Mouse (Mus musculus) common myeloid progenitor, adult 5-6 weeks (primary cell): ENCODE results near the gene Zmym3. TPM values are rescaled to one million over a fixed set of nuclear protein-coding genes. Genes with fewer than 3 reads are reported as not detected.
"Not testable (repeated sequence)": the region's sequence is repeated elsewhere in the genome, so short reads cannot be mapped to it uniquely, and the experiment has no call there.

Experiments
- ATAC-seq: replicated peaks from 2 replicates; pipeline ENCODE4 v1.8.0; 2016; ENCODE audit warnings: low read depth, mild to moderate bottlenecking, moderate TSS enrichment, inconsistent platforms; ENCODE audit not compliant: poor library complexity, severe bottlenecking
- total RNA-seq: library from RNA; stranded (forward); fragments of 200-1000, 187-1606 nt; gene quantifications from 2 replicates; pipeline ENCODE4 v1.2.3, GENCODE M21; 2017

Gene Zmym3
- total RNA-seq, 1 experiment from 2014 or later, result 53.1 TPM

GRCm38 (mm10) chrX:101376190-101376968, 44.3 kb downstream of the Zmym3 start, which contains the start of gene Gjb1:
Gene Gjb1 (plus strand): TSS chrX:101376378.
- no peak for ATAC-seq

- no peak for ATAC-seq
Observed at GRCm38 (mm10) chrX:101372946-101373345, 47.7 kb downstream of the Zmym3 start.

GRCm38 (mm10) chrX:101370573-101370972, 50.1 kb downstream of the Zmym3 start:
- no peak for ATAC-seq

GRCm38 (mm10) chrX:101369001-101369400, 51.6 kb downstream of the Zmym3 start:
- no peak for ATAC-seq

- ATAC-seq, result not testable (repeated sequence)
Observed at GRCm38 (mm10) chrX:101358902-101359301, 61.7 kb downstream of the Zmym3 start.

Other genes starting within 250 kb of the Zmym3 start
- gene Snx12, start 198.3 kb downstream of the Zmym3 start, total RNA-seq, result 32.8 and 52.3 TPM in 2 replicates
- gene Foxo4, start 166.3 kb downstream of the Zmym3 start, total RNA-seq, result 12.3 and 14.0 TPM in 2 replicates
- gene Gm614, start 156.9 kb downstream of the Zmym3 start, total RNA-seq, result 0.27 TPM in 1 of 2 replicates, not detected in the other
- 35.9 and 53.9 TPM in 2 replicates for gene Il2rg, start 152.6 kb downstream of the Zmym3 start, total RNA-seq
- not detected in 2 replicates for gene Gm20489, start 151.8 kb downstream of the Zmym3 start, total RNA-seq
- 23.6 and 37.1 TPM in 2 replicates for gene Med12, start 146.8 kb downstream of the Zmym3 start, total RNA-seq
- not detected in 2 replicates for gene Nlgn3, start 121.7 kb downstream of the Zmym3 start, total RNA-seq
- not detected in 2 replicates for gene Gjb1, start 44.5 kb downstream of the Zmym3 start, total RNA-seq
- 497 and 559 TPM in 2 replicates for gene Nono, start 8.5 kb upstream of the Zmym3 start, total RNA-seq
- gene Itgb1bp2, start 28.2 kb upstream of the Zmym3 start, total RNA-seq, result 0.58 and 0.87 TPM in 2 replicates
- gene Taf1, start 111.9 kb upstream of the Zmym3 start, total RNA-seq, result 80.9 and 87.4 TPM in 2 replicates
- 83.0 and 95.1 TPM in 2 replicates for gene Ogt, start 219.2 kb upstream of the Zmym3 start, total RNA-seq